Mouse (Mus musculus) forebrain, embryonic 11.5 days (tissue): ENCODE results near the gene Fgf11. TPM values are rescaled to one million over a fixed set of nuclear protein-coding genes. Genes with fewer than 3 reads are reported as not detected.

Experiments used
- ATAC-seq: fragments of 200-750 bp; cut with Nextera tagmentation; replicated peaks from 2 replicates; pipeline ENCODE4 v1.8.0; 2017; ENCODE audit warnings: moderate TSS enrichment; ENCODE audit not compliant: low FRiP score
- DNase-seq: peaks from one replicate; pipeline ENCODE4 v3.0.0-alpha.2; 2017; ENCODE audit warnings: low spot score
- H3K27ac ChIP-seq: fragments of 300-500 bp; sonication (generic); 2 replicates; pipeline ENCODE4 v1.5.1; 2014; ENCODE audit warnings: low read depth, low read length
- H3K27me3 ChIP-seq: fragments of 300-500 bp; sonication (generic); 2 replicates; pipeline ENCODE4 v1.6.1; 2014; ENCODE audit warnings: mild to moderate bottlenecking, low read length, mixed read lengths; ENCODE audit not compliant: control insufficient read depth, insufficient read depth
- H3K36me3 ChIP-seq: fragments of 300-500 bp; sonication (generic); 2 replicates; pipeline ENCODE4 v1.6.1; 2014; ENCODE audit warnings: mild to moderate bottlenecking, low read length, moderate library complexity, mixed read lengths; ENCODE audit not compliant: control insufficient read depth, insufficient read depth
- H3K4me1 ChIP-seq: fragments of 300-500 bp; sonication (generic); replicated peaks from 2 replicates; pipeline ENCODE4 v1.6.1; 2014; ENCODE audit warnings: low read length, mixed read lengths; ENCODE audit not compliant: control insufficient read depth, insufficient read depth
- H3K4me2 ChIP-seq: fragments of 300-500 bp; sonication (generic); 2 replicates; pipeline ENCODE4 v1.6.1; 2014; ENCODE audit warnings: low read depth, mild to moderate bottlenecking, low read length, moderate library complexity, mixed read lengths; ENCODE audit not compliant: severe bottlenecking
- H3K4me3 ChIP-seq: fragments of 300-500 bp; sonication (generic); 2 replicates; pipeline ENCODE4 v1.5.1; 2014; ENCODE audit warnings: low read depth, low read length
- H3K9ac ChIP-seq: fragments of 300-500 bp; sonication (generic); 2 replicates; pipeline ENCODE4 v1.6.1; 2014; ENCODE audit warnings: low read length
- H3K9me3 ChIP-seq: fragments of 300-500 bp; sonication (generic); 2 replicates; pipeline ENCODE4 v1.6.1; 2016; ENCODE audit warnings: low read length, mixed read lengths; ENCODE audit not compliant: control insufficient read depth
- WGBS: fragments of 180-500 bp; shearing (Covaris S2); extraction: QIAGEN DNeasy Blood & Tissue Kit; methylation state at CpG from one replicate; pipeline ENCODE4 v1.1.7; 2014; 5-methylcytosine and 5-hydroxymethylcytosine counted together
- polyA plus RNA-seq: library from polyadenylated mRNA; unstranded; fragments of >200 nt; fragmentation: Nextera tagmentation; extraction: Ambion mirVana; gene quantifications from 2 replicates; pipeline ENCODE4 v1.2.1, GENCODE M21; 2014

Fgf11 gene
- polyA plus RNA-seq, 1 experiment from 2014 or later = 1.3 TPM

DNA sequence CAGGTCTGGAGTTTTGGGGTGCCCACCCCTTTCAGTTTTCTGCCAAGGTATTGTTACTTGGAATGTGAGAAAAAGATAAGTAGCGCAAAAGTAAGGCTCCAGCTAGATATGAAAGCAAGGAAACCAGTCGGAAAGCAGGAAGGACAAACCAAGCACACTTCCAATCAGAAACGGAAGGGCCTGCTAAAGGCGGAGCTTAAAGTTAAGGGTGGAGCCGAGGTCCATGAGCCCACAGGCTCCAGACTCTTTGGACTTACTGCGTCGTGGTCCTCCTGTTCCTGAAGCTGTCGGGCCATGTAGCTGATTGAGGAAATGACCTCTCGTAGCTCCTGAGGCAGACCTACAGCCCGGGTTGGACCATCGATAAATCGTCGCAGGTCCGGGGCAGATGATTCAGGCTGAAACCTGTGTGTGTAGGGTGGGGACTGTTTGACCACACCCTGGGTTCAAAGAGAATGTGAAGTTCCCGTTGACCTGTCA, 16.8 kb downstream of the Fgf11 start:
- Histone ChIP-seq H3K36me3 (no peaks in the 10 kb centered on the region), H3K9ac (no peak overlapping the region), H3K27me3 (no peaks in the 10 kb centered on the region), H3K4me2 (no peak overlapping the region), H3K4me1 (no peaks in the 10 kb centered on the region), H3K4me3 (no peak overlapping the region), H3K27ac (no peak overlapping the region), H3K9me3 (no peaks in the 10 kb centered on the region)
- ATAC-seq = no peak
- WGBS = 47% methylated on average over 15 of the region's 15 CpGs
- DNase-seq = no peak

- Histone ChIP-seq H3K4me2 (no peak overlapping the region), H3K9ac (no peak overlapping the region), H3K36me3 (no peaks in the 10 kb centered on the region), H3K4me3 (no peak overlapping the region), H3K27ac (no peak overlapping the region), H3K27me3 (no peaks in the 10 kb centered on the region), H3K4me1 (no peaks in the 10 kb centered on the region), H3K9me3 (no peaks in the 10 kb centered on the region)
- ATAC-seq (no peak), DNase-seq (no peak)
- 40% methylated on average over 4 of the region's 4 CpGs for WGBS
Observed at GRCm38 (mm10) chr11:69781828-69782227, 19.8 kb downstream of the Fgf11 start.

- Histone ChIP-seq H3K9me3 (no peaks in the 10 kb centered on the region), H3K9ac (no peak overlapping the region), H3K27ac (no peak overlapping the region), H3K4me1 (no peaks in the 10 kb centered on the region), H3K27me3 (no peaks in the 10 kb centered on the region), H3K36me3 (no peaks in the 10 kb centered on the region), H3K4me2 (no peak overlapping the region), H3K4me3 (no peak overlapping the region)
- WGBS = 41% methylated on average over 6 of the region's 7 CpGs
- DNase-seq = no peak
- no peak for ATAC-seq
Observed at GRCm38 (mm10) chr11:69778985-69779384, 22.7 kb downstream of the Fgf11 start.

GRCm38 (mm10) chr11:69778258-69778982, 23.2 kb downstream of the Fgf11 start:
- DNase-seq (no peak), ATAC-seq (no peak)
- Histone ChIP-seq H3K27me3 (no peaks in the 10 kb centered on the region), H3K4me3 (no peak overlapping the region), H3K4me2 (no peak overlapping the region), H3K36me3 (no peaks in the 10 kb centered on the region), H3K4me1 (no peaks in the 10 kb centered on the region), H3K9ac (no peak overlapping the region), H3K27ac (no peak overlapping the region), H3K9me3 (no peaks in the 10 kb centered on the region)
- WGBS = 73% methylated on average over 23 of the region's 23 CpGs

DNA sequence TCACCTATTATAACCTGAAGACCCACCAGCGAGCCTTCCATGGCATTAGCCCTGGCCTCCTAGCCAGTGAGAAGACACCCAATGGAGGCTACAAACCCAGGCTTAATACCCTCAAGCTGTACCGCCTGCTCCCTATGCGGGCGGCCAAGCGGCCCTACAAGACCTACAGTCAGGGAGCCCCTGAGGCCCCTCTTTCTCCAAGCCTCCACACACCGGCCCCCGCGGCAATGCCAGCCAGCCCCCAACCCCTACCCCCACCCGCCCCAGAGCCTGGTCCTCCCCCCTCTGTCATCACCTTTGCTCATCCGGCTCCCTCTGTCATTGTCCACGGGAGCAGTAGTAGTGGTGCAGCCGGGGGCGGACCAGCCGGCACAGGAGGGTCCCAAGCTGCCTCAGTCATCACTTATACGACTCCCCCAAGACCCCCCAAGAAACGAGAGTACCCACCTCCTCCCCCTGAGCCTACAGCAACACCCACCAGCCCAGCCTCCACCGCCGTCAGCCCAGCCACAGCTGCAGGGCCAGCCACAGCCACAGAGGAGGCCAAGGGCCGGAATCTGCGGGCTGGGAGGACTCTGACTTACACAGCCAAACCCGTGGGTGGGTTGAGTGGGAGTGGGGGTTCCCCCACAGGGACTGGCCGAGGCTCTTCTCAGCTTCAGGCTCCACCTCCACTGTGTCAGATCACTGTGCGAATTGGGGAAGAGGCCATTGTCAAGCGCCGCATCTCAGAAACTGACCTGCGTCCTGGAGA, 24.0 kb downstream of the Fgf11 start:
- Histone ChIP-seq H3K4me3 (no peak overlapping the region), H3K4me1 (no peaks in the 10 kb centered on the region), H3K27ac (no peak overlapping the region), H3K9ac (no peak overlapping the region), H3K36me3 (no peaks in the 10 kb centered on the region), H3K27me3 (no peaks in the 10 kb centered on the region), H3K9me3 (no peaks in the 10 kb centered on the region), H3K4me2 (no peak overlapping the region)
- ATAC-seq (no peak), DNase-seq (no peak)
- 70% methylated on average over 26 of the region's 26 CpGs for WGBS

GRCm38 (mm10) chr11:69776488-69776887, 25.2 kb downstream of the Fgf11 start:
- Histone ChIP-seq H3K9ac (no peak overlapping the region), H3K9me3 (no peaks in the 10 kb centered on the region), H3K27me3 (no peaks in the 10 kb centered on the region), H3K4me1 (no peaks in the 10 kb centered on the region), H3K36me3 (no peaks in the 10 kb centered on the region), H3K27ac (no peak overlapping the region), H3K4me2 (no peak overlapping the region), H3K4me3 (no peak overlapping the region)
- WGBS = 85% methylated on average over 20 of the region's 20 CpGs
- ATAC-seq = no peak
- DNase-seq = no peak

DNA sequence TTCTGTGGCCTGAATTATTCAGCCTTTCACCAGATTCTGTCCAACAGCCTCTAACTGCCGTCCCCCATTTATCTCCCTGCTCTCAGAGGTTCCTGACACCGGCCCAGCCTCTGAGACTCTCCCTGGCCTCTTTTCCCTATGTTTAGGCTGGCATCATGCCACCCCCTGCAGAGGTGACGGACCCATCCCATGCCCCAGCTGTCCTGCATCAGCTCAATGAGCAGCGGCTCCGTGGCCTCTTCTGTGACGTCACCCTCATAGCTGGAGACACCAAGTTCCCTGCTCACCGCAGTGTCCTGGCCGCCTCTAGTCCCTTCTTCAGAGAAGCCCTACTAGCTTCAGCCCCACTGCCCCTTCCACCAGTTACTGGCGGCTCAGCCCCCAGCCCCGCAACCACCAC, 25.9 kb downstream of the Fgf11 start:
- 79% methylated on average over 10 of the region's 10 CpGs for WGBS
- Histone ChIP-seq H3K4me2 (no peak overlapping the region), H3K27me3 (no peaks in the 10 kb centered on the region), H3K9me3 (no peaks in the 10 kb centered on the region), H3K9ac (no peak overlapping the region), H3K27ac (no peak overlapping the region), H3K4me1 (no peaks in the 10 kb centered on the region), H3K4me3 (no peak overlapping the region), H3K36me3 (no peaks in the 10 kb centered on the region)
- ATAC-seq (no peak), DNase-seq (no peak)

DNA sequence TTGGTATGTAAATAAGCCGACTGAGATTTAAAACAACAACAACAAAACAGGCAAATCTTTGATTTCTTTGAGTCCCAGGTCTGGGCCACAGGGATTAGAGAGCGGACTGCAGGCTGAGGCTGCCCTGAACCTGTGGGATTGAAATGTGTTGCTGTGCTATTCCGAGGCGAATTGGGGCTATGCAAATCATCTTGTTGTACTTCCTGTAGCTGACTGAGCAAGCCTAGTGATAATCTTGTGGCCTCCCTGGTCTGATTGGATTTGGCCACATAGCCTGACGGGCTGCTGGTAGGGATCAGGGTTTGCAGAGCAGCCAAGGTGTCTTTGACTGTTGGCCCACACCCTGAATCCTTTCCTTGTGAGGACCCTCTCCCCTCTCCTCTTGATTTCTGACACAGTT, 26.7 kb downstream of the Fgf11 start:
- ATAC-seq (no peak), DNase-seq (no peak)
- Histone ChIP-seq H3K9ac (no peak overlapping the region), H3K4me3 (no peak overlapping the region), H3K9me3 (no peaks in the 10 kb centered on the region), H3K36me3 (no peaks in the 10 kb centered on the region), H3K27ac (no peak overlapping the region), H3K4me1 (no peaks in the 10 kb centered on the region), H3K27me3 (no peaks in the 10 kb centered on the region), H3K4me2 (no peak overlapping the region)
- WGBS = 61% methylated on average over 5 of the region's 5 CpGs

GRCm38 (mm10) chr11:69767625-69767909, 34.1 kb downstream of the Fgf11 start:
- Histone ChIP-seq H3K9ac (no peak overlapping the region), H3K36me3 (no peaks in the 10 kb centered on the region), H3K4me3 (no peak overlapping the region), H3K9me3 (no peaks in the 10 kb centered on the region), H3K27ac (no peak overlapping the region), H3K4me1 (no peaks in the 10 kb centered on the region; the same call in 1 of the 2 replicates), H3K4me2 (no peak overlapping the region), H3K27me3 (no peaks in the 10 kb centered on the region)
- ATAC-seq (no peak), DNase-seq (no peak)
- 77% methylated on average over 4 of the region's 4 CpGs for WGBS
